Mouse (Mus musculus) cerebellum, adult 2 months (tissue): ENCODE measurements around the gene Fam83c.

Experiments
- CTCF ChIP-seq: fragments of 200-500 bp; IDR thresholded peaks from 2 replicates; pipeline ENCODE4 v1.5.1; 2011; ENCODE audit warnings: low read depth, mild to moderate bottlenecking, control low read depth, low read length, moderate library complexity, borderline replicate concordance; ENCODE audit not compliant: insufficient read depth
- POLR2A ChIP-seq: fragments of 200-500 bp; IDR thresholded peaks from 2 replicates; pipeline ENCODE4 v1.6.1; 2011; ENCODE audit warnings: low read length, control low read depth, borderline replicate concordance; ENCODE audit not compliant: insufficient read depth

DNA sequence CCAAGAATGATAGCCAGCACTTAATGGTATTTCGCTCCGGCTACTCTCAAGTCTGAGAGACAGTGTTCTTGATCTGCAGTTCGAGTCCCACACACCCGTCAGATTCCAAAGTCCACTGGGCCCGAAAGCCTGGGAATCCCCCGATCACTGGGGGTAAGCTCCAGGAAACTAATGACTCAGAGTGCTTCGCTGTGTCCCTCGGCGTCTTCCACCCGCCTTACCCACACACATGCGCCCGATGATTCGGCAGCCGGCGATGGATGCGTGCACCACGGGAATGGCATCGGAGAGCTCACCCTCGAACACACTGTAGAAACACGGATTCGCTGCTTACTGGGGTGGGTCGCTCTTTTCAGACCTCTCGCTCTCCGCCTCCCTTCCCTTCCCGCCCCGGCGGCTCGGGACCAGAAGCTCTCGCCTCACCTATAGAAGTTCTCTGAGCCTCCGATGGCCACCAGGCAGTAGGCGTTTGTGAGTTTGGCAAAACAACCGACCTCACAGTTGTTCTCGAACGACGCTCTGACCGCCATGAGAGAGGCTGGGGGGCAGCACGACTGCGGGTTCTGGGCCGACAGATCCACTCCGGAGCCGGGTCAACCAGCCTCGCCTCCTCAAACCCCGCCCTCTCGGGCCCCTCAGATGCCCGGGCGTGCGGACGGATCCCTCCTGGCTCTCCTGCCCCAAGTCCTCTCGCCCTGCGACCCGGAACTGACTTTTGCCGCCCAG, 8.6 kb downstream of the Fam83c start:
- TF ChIP-seq CTCF (no peak), POLR2A (no peak)
